10 mouse cellular contexts compared by ENCODE assay signal in the genomic region with DNA sequence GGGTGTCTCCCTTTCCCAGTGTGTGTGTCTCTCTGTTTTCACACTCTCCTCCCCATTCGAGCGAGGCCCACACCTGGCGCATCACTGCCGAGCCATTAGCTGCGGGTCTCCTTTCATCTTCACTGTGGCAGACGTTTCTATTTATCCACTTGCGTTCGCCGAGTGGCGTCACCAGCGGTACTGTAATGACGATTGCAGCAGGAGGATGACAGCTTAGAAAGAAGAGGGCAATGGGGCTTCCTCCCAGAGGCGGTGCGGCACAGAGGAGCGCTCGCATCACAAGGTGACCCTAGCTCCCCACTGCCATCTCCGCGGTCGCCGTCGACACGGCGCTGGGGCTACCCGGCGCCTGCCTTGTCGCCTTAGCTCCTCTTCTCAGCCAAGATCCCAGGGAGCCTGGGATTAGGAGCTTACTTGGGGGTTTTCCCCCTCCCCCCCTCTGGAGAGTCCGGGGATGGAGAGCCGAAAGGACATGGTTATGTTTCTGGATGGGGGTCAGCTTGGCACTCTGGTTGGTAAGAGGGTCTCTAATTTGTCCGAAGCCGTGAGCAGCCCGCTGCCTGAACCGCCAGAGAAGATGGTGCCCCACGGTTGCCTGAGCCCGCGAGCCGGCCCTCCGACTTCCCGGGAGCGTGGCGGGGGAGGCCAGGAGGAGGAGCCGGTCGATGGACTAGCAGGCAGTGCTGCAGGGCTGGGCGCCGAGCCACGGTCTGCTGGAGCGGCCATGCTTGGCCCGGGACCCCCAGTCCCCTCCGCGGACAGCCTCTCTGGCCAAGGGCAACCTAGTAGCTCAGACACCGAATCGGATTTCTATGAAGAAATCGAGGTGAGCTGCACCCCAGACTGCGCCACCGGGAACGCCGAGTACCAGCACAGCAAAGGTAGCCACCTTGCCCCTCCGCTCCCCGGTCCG. TPM values are rescaled to one million over a fixed set of nuclear protein-coding genes. Genes with fewer than 3 reads are reported as not detected.
DNase-seq lines count a peak whose midpoint lies in the region; ATAC-seq and TF ChIP-seq lines count a peak whose summit lies in the region.
"Had no signal": no experiment of that assay in that cellular context is flagged by ENCODE, and none has a peak within 500 bp of the region (broad histone marks: within the 10 kb centered on the region; RNA-seq: fewer than 3 reads in every experiment).

A gene (plus strand): TSS at position 108 of the 913 bp plus-strand sequence.

- H3K4me2 ChIP-seq in limb, embryonic 13.5 days (replicated peaks), result peak within 1 kb of the TSS; percentile 72
- no peak within 1 kb of the TSS; the same call in 1 of the 2 replicates for H3K4me2 ChIP-seq in stomach, postnatal 0 days (replicated peaks; ENCODE audit: low read depth)

- peak within 1 kb of the TSS; percentile 47 for H3K4me3 ChIP-seq in limb, embryonic 13.5 days
- no peak within 1 kb of the TSS for H3K4me3 ChIP-seq in stomach, postnatal 0 days (ENCODE audit: low read depth, low read length)

- ATAC-seq in limb, embryonic 13.5 days (ENCODE audit: low FRiP score, low read depth), result peak; percentile 34; the same call in 1 of the 2 replicates
- no peak for ATAC-seq in stomach, postnatal 0 days (ENCODE audit: low FRiP score, low TSS enrichment)
- ATAC-seq: inflammation-experienced regulatory T-cells, adult 6 months had no signal

- H3K36me3 ChIP-seq in limb, embryonic 13.5 days, result no peaks in the 10 kb centered on the region
- no peaks in the 10 kb centered on the region for H3K36me3 ChIP-seq in stomach, postnatal 0 days (ENCODE audit: control insufficient read depth, insufficient read depth, low read length)

- no peaks in the 10 kb centered on the region for H3K9me3 ChIP-seq in limb, embryonic 13.5 days
- H3K9me3 ChIP-seq in stomach, postnatal 0 days (ENCODE audit: control insufficient read depth, low read length), result no peaks in the 10 kb centered on the region

- no peak for TF ChIP-seq CTCF in stomach, postnatal 0 days (IDR thresholded peaks at IDR 0.05; ENCODE audit: low read depth)

- H3K4me1 ChIP-seq in limb, embryonic 13.5 days, result peaks cover 51% of the 10 kb centered on the region
- H3K4me1 ChIP-seq in stomach, postnatal 0 days (replicated peaks; ENCODE audit: control insufficient read depth, insufficient read depth), result peaks cover 3% of the 10 kb centered on the region; the same call in 1 of the 2 replicates

- WGBS in limb, embryonic 13.5 days, result under 1% methylated on average over 59 of the region's 59 CpGs
- WGBS in stomach, postnatal 0 days, result 2% methylated on average over 53 of the region's 59 CpGs

- DNase-seq in embryo, embryonic 10.5 days (ENCODE audit: low spot score), result peak; percentile 55
- DNase-seq in embryo, embryonic 11 days, result no peak
- peak; percentile 52 for DNase-seq in testis, postnatal 10 days (ENCODE audit: low spot score)
- no peak for DNase-seq in testis, postnatal 14 days (ENCODE audit: low spot score)
- DNase-seq in stomach, postnatal 0 days (ENCODE audit: low spot score), result peak; percentile 19
- DNase-seq in adrenal gland, postnatal 25 days, result no peak
- DNase-seq in adipocyte (ENCODE audit: low spot score), result no peak

- no peak for TF ChIP-seq EP300 in stomach, postnatal 0 days (optimal IDR thresholded peaks at IDR 0.05)

- peak within 1 kb of the TSS; percentile 49; the same call in 1 of the 2 replicates for H3K27ac ChIP-seq in limb, embryonic 13.5 days
- H3K27ac ChIP-seq in stomach, postnatal 0 days (replicated peaks), result no peak within 1 kb of the TSS

- H3K27me3 ChIP-seq in limb, embryonic 13.5 days, result peaks cover 97% of the 10 kb centered on the region
- peaks cover 51% of the 10 kb centered on the region for H3K27me3 ChIP-seq in stomach, postnatal 0 days (ENCODE audit: control insufficient read depth, insufficient read depth, low read length)

- H3K9ac ChIP-seq in limb, embryonic 13.5 days, result peak within 1 kb of the TSS; percentile 63
- H3K9ac ChIP-seq in stomach, postnatal 0 days (ENCODE audit: low read length), result no peak within 1 kb of the TSS

RNA-seq across cellular contexts. Expression of the gene that starts here (rescaled TPM):
- 0.89 and 1.4 TPM in 2 replicates for polyA plus RNA-seq in limb, embryonic 13.5 days (2015; fragmentation: Nextera tagmentation; extraction: Ambion mirVana)
- not detected in 2 replicates for polyA plus RNA-seq in stomach, postnatal 0 days (2015; fragmentation: Nextera tagmentation; extraction: Ambion mirVana)
- not detected in 2 replicates for total RNA-seq in adrenal gland, postnatal 25 days (2021)
- polyA plus RNA-seq: C2C12; inflammation-experienced regulatory T-cells, adult 6 months had no signal

Comparison
In these comparisons a context has a peak if more than half of its experiments do, and no peak if none do; other contexts are left out.
1. DNase-seq: peak in embryo, embryonic 10.5 days (single experiment) and testis, postnatal 10 days (single experiment); none in embryo, embryonic 11 days (single experiment), testis, postnatal 14 days (single experiment), adrenal gland, postnatal 25 days (single experiment) and adipocyte (single experiment).
2. Peak in DNase-seq in stomach, postnatal 0 days; RNA of the gene not detected or under 1 TPM.